Mouse (Mus musculus) forebrain, postnatal 0 days (tissue): Measurements from ENCODE around the gene Nrxn3. TPM values are rescaled to one million over a fixed set of nuclear protein-coding genes. Genes with fewer than 3 reads are reported as not detected.
A peak's percentile ranks its signal among the peaks of the same experiment; 100 is the strongest.

Source experiments
- ATAC-seq: fragments of 200-750 bp; cut with Nextera tagmentation; 2 replicates; pipeline ENCODE4 v1.8.0; 2017; ENCODE audit warnings: mild to moderate bottlenecking, moderate library complexity
- DNase-seq: peaks from one replicate; pipeline ENCODE4 v3.0.0-alpha.2; 2015
- H3K27ac ChIP-seq: fragments of 300-500 bp; sonication (generic); 2 replicates; pipeline ENCODE4 v1.5.1; 2014; ENCODE audit warnings: low read depth, mild to moderate bottlenecking, antibody characterized with exemption, low read length, moderate library complexity, mixed read lengths
- H3K27me3 ChIP-seq: fragments of 300-500 bp; sonication (generic); 2 replicates; pipeline ENCODE4 v1.6.1; 2014; ENCODE audit warnings: mild to moderate bottlenecking, low read length, mixed read lengths; ENCODE audit not compliant: insufficient read depth
- H3K36me3 ChIP-seq: fragments of 300-500 bp; sonication (generic); 2 replicates; pipeline ENCODE4 v1.6.1; 2014; ENCODE audit warnings: mild to moderate bottlenecking, moderate library complexity; ENCODE audit not compliant: insufficient read depth
- H3K4me1 ChIP-seq: fragments of 300-500 bp; sonication (generic); 2 replicates; pipeline ENCODE4 v1.6.1; 2014; ENCODE audit warnings: antibody characterized with exemption; ENCODE audit not compliant: insufficient read depth
- H3K4me2 ChIP-seq: fragments of 300-500 bp; sonication (generic); 2 replicates; pipeline ENCODE4 v1.6.1; 2014; ENCODE audit warnings: low read depth, mild to moderate bottlenecking, moderate library complexity
- H3K4me3 ChIP-seq: fragments of 300-500 bp; sonication (generic); 2 replicates; pipeline ENCODE4 v1.5.1; 2014; ENCODE audit warnings: low read depth, low read length, mixed read lengths
- H3K9ac ChIP-seq: fragments of 300-500 bp; sonication (generic); 2 replicates; pipeline ENCODE4 v1.6.1; 2014; ENCODE audit warnings: mild to moderate bottlenecking
- H3K9me3 ChIP-seq: fragments of 300-500 bp; sonication (generic); 2 replicates; pipeline ENCODE4 v1.6.1; 2016; ENCODE audit warnings: low read length
- CTCF ChIP-seq: sonication (generic); IDR thresholded peaks from 2 replicates; pipeline ENCODE4 v1.5.1; 2016; ENCODE audit warnings: antibody characterized with exemption, control low read depth, low read depth
- WGBS: fragments of 180-500 bp; shearing (Covaris S2); extraction: QIAGEN DNeasy Blood & Tissue Kit; methylation state at CpG from one replicate; pipeline ENCODE4 v1.1.7; 2014; 5-methylcytosine and 5-hydroxymethylcytosine counted together
- polyA plus RNA-seq: library from polyadenylated mRNA; unstranded; fragments of >200 nt; fragmentation: Nextera tagmentation; extraction: Ambion mirVana; gene quantifications from 2 replicates; pipeline ENCODE4 v1.2.1, GENCODE M21; 2015
- total RNA-seq: library from RNA; depleted of rRNA; stranded (reverse); fragments of >200 nt; gene quantifications from 2 replicates; pipeline ENCODE4 v1.2.3, GENCODE M21; 2014

The Nrxn3 gene
- total and polyA plus RNA-seq, 2 experiments from 2014 or later, result 59.9 to 94.6 TPM

GRCm38 (mm10) chr12:89946522-89946921 lies 1223.8 kb downstream of the Nrxn3 start:
- Histone ChIP-seq H3K9me3 (no peaks in the 10 kb centered on the region), H3K36me3 (no peaks in the 10 kb centered on the region), H3K4me3 (no peak overlapping the region), H3K27ac (no peak overlapping the region), H3K4me1 (no peaks in the 10 kb centered on the region), H3K9ac (no peak overlapping the region), H3K27me3 (no peaks in the 10 kb centered on the region), H3K4me2 (no peak overlapping the region)
- no peak for DNase-seq
- no peak for TF ChIP-seq CTCF
- ATAC-seq, result no peak
- 65% methylated on average over 5 of the region's 5 CpGs for WGBS

- Histone ChIP-seq H3K27ac (no peak overlapping the region), H3K4me2 (no peak overlapping the region), H3K4me1 (no peaks in the 10 kb centered on the region), H3K9ac (no peak overlapping the region), H3K36me3 (no peaks in the 10 kb centered on the region), H3K4me3 (no peak overlapping the region), H3K27me3 (no peaks in the 10 kb centered on the region), H3K9me3 (no peaks in the 10 kb centered on the region)
- no peak for DNase-seq
- ATAC-seq, result no peak
- TF ChIP-seq CTCF, result no peak
These were observed 1230.6 kb downstream of the Nrxn3 start for GRCm38 (mm10) chr12:89953237-89953636.

- DNase-seq, result no peak
- 65% methylated on average over 3 of the region's 3 CpGs for WGBS
These were observed 1231.0 kb downstream of the Nrxn3 start for GRCm38 (mm10) chr12:89953649-89954048.

GRCm38 (mm10) chr12:89954441-89955070 lies 1231.9 kb downstream of the Nrxn3 start:
- ATAC-seq (no peak), DNase-seq (no peak)
- no peak overlapping the region for H3K27ac ChIP-seq
- no peaks in the 10 kb centered on the region for H3K9me3 ChIP-seq
- no peak overlapping the region for H3K9ac ChIP-seq
- no peak for TF ChIP-seq CTCF
- H3K27me3 ChIP-seq, result no peaks in the 10 kb centered on the region
- no peak overlapping the region for H3K4me3 ChIP-seq
- H3K4me2 ChIP-seq, result no peak overlapping the region
- no peaks in the 10 kb centered on the region for H3K36me3 ChIP-seq
- H3K4me1 ChIP-seq, result no peaks in the 10 kb centered on the region
- 65% methylated on average over 5 of the region's 5 CpGs for WGBS

More at GRCm38 (mm10) chr12:89953649-89954048, 1231.0 kb downstream of the Nrxn3 start:
- no peak for ATAC-seq
- no peak overlapping the region for H3K27ac ChIP-seq
- no peaks in the 10 kb centered on the region for H3K27me3 ChIP-seq
- TF ChIP-seq CTCF, result no peak
- no peak overlapping the region for H3K4me3 ChIP-seq
- H3K9me3 ChIP-seq, result no peaks in the 10 kb centered on the region
- H3K36me3 ChIP-seq, result no peaks in the 10 kb centered on the region
- no peak overlapping the region for H3K4me2 ChIP-seq
- H3K9ac ChIP-seq, result no peak overlapping the region
- no peaks in the 10 kb centered on the region for H3K4me1 ChIP-seq

- Histone ChIP-seq H3K4me1 (no peaks in the 10 kb centered on the region), H3K4me2 (no peak overlapping the region), H3K9ac (no peak overlapping the region), H3K36me3 (no peaks in the 10 kb centered on the region), H3K9me3 (no peaks in the 10 kb centered on the region), H3K27ac (no peak overlapping the region), H3K4me3 (no peak overlapping the region), H3K27me3 (no peaks in the 10 kb centered on the region)
- DNase-seq, result no peak
- no peak for TF ChIP-seq CTCF
- no peak for ATAC-seq
- 74% methylated on average over 1 of the region's 1 CpGs for WGBS
These were observed 1240.4 kb downstream of the Nrxn3 start for GRCm38 (mm10) chr12:89963073-89963472.

- Histone ChIP-seq H3K27me3 (no peaks in the 10 kb centered on the region), H3K4me3 (no peak overlapping the region), H3K4me1 (no peaks in the 10 kb centered on the region), H3K9ac (no peak overlapping the region), H3K36me3 (no peaks in the 10 kb centered on the region), H3K9me3 (no peaks in the 10 kb centered on the region), H3K27ac (no peak overlapping the region), H3K4me2 (no peak overlapping the region)
- DNase-seq (no peak), ATAC-seq (no peak)
- 96% methylated on average over 4 of the region's 4 CpGs for WGBS
- TF ChIP-seq CTCF, result no peak
These were observed 1254.0 kb downstream of the Nrxn3 start for GRCm38 (mm10) chr12:89976648-89977047.

- H3K27me3 ChIP-seq, result no peaks in the 10 kb centered on the region
- H3K36me3 ChIP-seq, result no peaks in the 10 kb centered on the region
- H3K9ac ChIP-seq, result no peak overlapping the region
- 56% methylated on average over 5 of the region's 5 CpGs for WGBS
- no peak overlapping the region for H3K4me2 ChIP-seq
- H3K27ac ChIP-seq, result no peak overlapping the region
- ATAC-seq (peak; percentile 61), DNase-seq (peak; percentile 32)
- no peak for TF ChIP-seq CTCF
- H3K9me3 ChIP-seq, result no peaks in the 10 kb centered on the region
- H3K4me3 ChIP-seq, result no peak overlapping the region
- no peaks in the 10 kb centered on the region for H3K4me1 ChIP-seq
These were observed 1254.8 kb downstream of the Nrxn3 start for GRCm38 (mm10) chr12:89977479-89977878.
